Mouse (Mus musculus) midbrain, postnatal 0 days (tissue): ENCODE measurements around the gene Mcur1. TPM values are rescaled to one million over a fixed set of nuclear protein-coding genes. Genes with fewer than 3 reads are reported as not detected.

Experiments used
- ATAC-seq: fragments of 200-750 bp; cut with Nextera tagmentation; 2 replicates; pipeline ENCODE4 v1.8.0; 2017; ENCODE audit warnings: moderate number of reproducible peaks, mild to moderate bottlenecking, moderate TSS enrichment, moderate library complexity; ENCODE audit not compliant: low FRiP score
- DNase-seq: peaks from one replicate; pipeline ENCODE4 v3.0.0-alpha.2; 2015; ENCODE audit warnings: low spot score
- H3K27ac ChIP-seq: fragments of 300-500 bp; sonication (generic); 2 replicates; pipeline ENCODE4 v1.5.1; 2014; ENCODE audit warnings: low read depth, mild to moderate bottlenecking, low read length, mixed read lengths
- H3K27me3 ChIP-seq: fragments of 300-500 bp; sonication (generic); 2 replicates; pipeline ENCODE4 v1.6.1; 2014; ENCODE audit warnings: low read length, control low read depth, mixed read lengths; ENCODE audit not compliant: insufficient read depth
- H3K36me3 ChIP-seq: fragments of 300-500 bp; sonication (generic); 2 replicates; pipeline ENCODE4 v1.6.1; 2014; ENCODE audit warnings: low read length, control low read depth, mixed read lengths; ENCODE audit not compliant: insufficient read depth
- H3K4me1 ChIP-seq: fragments of 300-500 bp; sonication (generic); 2 replicates; pipeline ENCODE4 v1.6.1; 2014; ENCODE audit warnings: mild to moderate bottlenecking, control low read depth, antibody characterized with exemption, low read length, mixed read lengths; ENCODE audit not compliant: insufficient read depth
- H3K4me2 ChIP-seq: fragments of 300-500 bp; sonication (generic); 2 replicates; pipeline ENCODE4 v1.6.1; 2014; ENCODE audit warnings: low read depth, mild to moderate bottlenecking, low read length, mixed read lengths; ENCODE audit not compliant: poor library complexity, severe bottlenecking
- H3K4me3 ChIP-seq: fragments of 300-500 bp; sonication (generic); 2 replicates; pipeline ENCODE4 v1.5.1; 2014; ENCODE audit warnings: low read depth, mild to moderate bottlenecking, low read length, moderate library complexity
- H3K9ac ChIP-seq: fragments of 300-500 bp; sonication (generic); replicated peaks from 2 replicates; pipeline ENCODE4 v1.6.1; 2014; ENCODE audit warnings: mild to moderate bottlenecking, low read length, moderate library complexity, mixed read lengths; ENCODE audit not compliant: poor library complexity, severe bottlenecking
- H3K9me3 ChIP-seq: fragments of 300-500 bp; sonication (generic); 2 replicates; pipeline ENCODE4 v1.6.1; 2016; ENCODE audit warnings: low read length, control low read depth
- CTCF ChIP-seq: IDR thresholded peaks from 2 replicates; pipeline ENCODE4 v1.5.1; 2016; ENCODE audit warnings: antibody characterized with exemption, mild to moderate bottlenecking
- WGBS: fragments of 180-500 bp; shearing (Covaris S2); extraction: QIAGEN DNeasy Blood & Tissue Kit; methylation state at CpG from one replicate; pipeline ENCODE4 v1.1.7; 2014; 5-methylcytosine and 5-hydroxymethylcytosine counted together
- polyA plus RNA-seq: library from polyadenylated mRNA; unstranded; fragments of >200 nt; fragmentation: Nextera tagmentation; extraction: Ambion mirVana; gene quantifications from 2 replicates; pipeline ENCODE4 v1.2.1, GENCODE M21; 2015
- total RNA-seq: library from RNA; depleted of rRNA; stranded (reverse); fragments of >200 nt; gene quantifications from 2 replicates; pipeline ENCODE4 v1.2.3, GENCODE M21; 2014

Gene Mcur1
- total and polyA plus RNA-seq, 2 experiments from 2014 or later: 7.0 to 9.9 TPM

GRCm38 (mm10) chr13:43583504-43583903 lies 23.5 kb upstream of the Mcur1 start:
- Histone ChIP-seq H3K4me1 (0 out of 2 replicates have a peak, but pooled peaks cover 3% of the 10 kb centered on the region), H3K27me3 (no peaks in the 10 kb centered on the region), H3K9me3 (no peaks in the 10 kb centered on the region), H3K27ac (no peak overlapping the region), H3K9ac (no peak overlapping the region), H3K4me2 (no peak overlapping the region; the same call in 1 of the 2 replicates), H3K4me3 (no peak overlapping the region), H3K36me3 (no peaks in the 10 kb centered on the region)
- ATAC-seq: no peak
- DNase-seq: no peak
- WGBS: 56% methylated on average over 8 of the region's 8 CpGs
- no peak for TF ChIP-seq CTCF

GRCm38 (mm10) chr13:43582961-43583360 lies 23.0 kb upstream of the Mcur1 start:
- ATAC-seq (0 out of 2 replicates have a peak, but pooled peaks have one; percentile 27), DNase-seq (peak; percentile 41)
- no peak overlapping the region for H3K9ac ChIP-seq
- H3K9me3 ChIP-seq: no peaks in the 10 kb centered on the region
- 42% methylated on average over 16 of the region's 16 CpGs for WGBS
- H3K4me1 ChIP-seq: 0 out of 2 replicates have a peak, but pooled peaks cover 3% of the 10 kb centered on the region
- peak overlapping the region; percentile 29; the same call in 1 of the 2 replicates for H3K4me2 ChIP-seq
- no peak for TF ChIP-seq CTCF
- H3K27me3 ChIP-seq: no peaks in the 10 kb centered on the region
- H3K4me3 ChIP-seq: 0 out of 2 replicates have a peak overlapping the region, but pooled peaks have one; percentile 16
- no peak overlapping the region for H3K27ac ChIP-seq
- no peaks in the 10 kb centered on the region for H3K36me3 ChIP-seq

GRCm38 (mm10) chr13:43580661-43581060 lies 20.7 kb upstream of the Mcur1 start:
- no peak for TF ChIP-seq CTCF
- no peaks in the 10 kb centered on the region for H3K27me3 ChIP-seq
- H3K9me3 ChIP-seq: no peaks in the 10 kb centered on the region
- ATAC-seq (no peak), DNase-seq (no peak)
- 0 out of 2 replicates have a peak, but pooled peaks cover 3% of the 10 kb centered on the region for H3K4me1 ChIP-seq
- no peak overlapping the region for H3K4me3 ChIP-seq
- no peak overlapping the region for H3K27ac ChIP-seq
- H3K4me2 ChIP-seq: no peak overlapping the region
- WGBS: 93% methylated on average over 5 of the region's 5 CpGs
- no peaks in the 10 kb centered on the region for H3K36me3 ChIP-seq
- H3K9ac ChIP-seq: no peak overlapping the region

GRCm38 (mm10) chr13:43579740-43580139 lies 19.7 kb upstream of the Mcur1 start:
- no peak overlapping the region for H3K27ac ChIP-seq
- 25% methylated on average over 18 of the region's 18 CpGs for WGBS
- no peak; the same call in 1 of the 2 replicates for ATAC-seq
- no peaks in the 10 kb centered on the region for H3K27me3 ChIP-seq
- 0 out of 2 replicates have a peak, but pooled peaks cover 3% of the 10 kb centered on the region for H3K4me1 ChIP-seq
- H3K9ac ChIP-seq: no peak overlapping the region
- no peaks in the 10 kb centered on the region for H3K9me3 ChIP-seq
- peak; percentile 50 for DNase-seq
- TF ChIP-seq CTCF: peak; percentile 78
- no peak overlapping the region for H3K4me3 ChIP-seq
- H3K36me3 ChIP-seq: no peaks in the 10 kb centered on the region
- H3K4me2 ChIP-seq: no peak overlapping the region

DNA sequence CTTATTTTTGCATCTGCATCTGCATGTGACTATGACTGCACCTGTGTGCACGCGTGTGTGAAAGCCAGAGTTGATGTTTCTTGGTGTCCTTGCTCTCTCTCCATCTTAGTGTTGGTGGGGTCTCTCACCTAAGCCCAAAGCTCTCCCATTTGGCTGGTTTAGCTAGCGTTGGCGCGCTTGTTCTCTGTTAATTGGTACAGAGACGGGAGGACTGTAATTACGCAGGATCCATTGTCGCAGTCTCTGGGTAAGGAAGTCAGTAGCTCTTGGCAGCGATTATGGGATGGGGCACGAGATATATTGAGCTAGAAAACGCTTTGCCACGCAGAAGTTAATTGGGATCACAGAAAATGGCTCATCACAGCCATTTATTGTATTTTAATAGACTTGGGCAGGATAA lies 17.8 kb upstream of the Mcur1 start:
- no peak for DNase-seq
- ATAC-seq: no peak
- TF ChIP-seq CTCF: no peak
- Histone ChIP-seq H3K36me3 (no peaks in the 10 kb centered on the region), H3K27ac (no peak overlapping the region), H3K9me3 (no peaks in the 10 kb centered on the region), H3K4me3 (no peak overlapping the region), H3K9ac (no peak overlapping the region), H3K27me3 (no peaks in the 10 kb centered on the region), H3K4me2 (no peak overlapping the region), H3K4me1 (no peaks in the 10 kb centered on the region)
- WGBS: 87% methylated on average over 12 of the region's 12 CpGs

- H3K27me3 ChIP-seq: no peaks in the 10 kb centered on the region
- DNase-seq (no peak), ATAC-seq (no peak)
- no peak overlapping the region for H3K4me2 ChIP-seq
- H3K4me3 ChIP-seq: no peak overlapping the region
- H3K4me1 ChIP-seq: no peaks in the 10 kb centered on the region
- no peaks in the 10 kb centered on the region for H3K36me3 ChIP-seq
- no peak overlapping the region for H3K9ac ChIP-seq
- H3K27ac ChIP-seq: no peak overlapping the region
- 74% methylated on average over 5 of the region's 5 CpGs for WGBS
- no peaks in the 10 kb centered on the region for H3K9me3 ChIP-seq
- TF ChIP-seq CTCF: peak; percentile 49
Measured at GRCm38 (mm10) chr13:43577254-43577653, 17.3 kb upstream of the Mcur1 start.
